Mouse (Mus musculus): ENCODE measurements around the gene Dgki. TPM values are rescaled to one million over a fixed set of nuclear protein-coding genes. Genes with fewer than 3 reads are reported as not detected.

Gene Dgki
- total RNA-seq (2015; ENCODE audit: low replicate concordance) (1.8 TPM in 1 of 2 replicates, not detected in the other), total RNA-seq (2017; ENCODE audit: low replicate concordance) (1.4 TPM in 1 of 2 replicates, not detected in the other)

GRCm38 (mm10) chr6:37299562-37300390, at the start of gene Dgki:
Dgki (minus strand) TSS chr6:37300184.
- ATAC-seq (replicated peaks; ENCODE audit: low FRiP score, poor library complexity, severe bottlenecking) = no peak

DNA sequence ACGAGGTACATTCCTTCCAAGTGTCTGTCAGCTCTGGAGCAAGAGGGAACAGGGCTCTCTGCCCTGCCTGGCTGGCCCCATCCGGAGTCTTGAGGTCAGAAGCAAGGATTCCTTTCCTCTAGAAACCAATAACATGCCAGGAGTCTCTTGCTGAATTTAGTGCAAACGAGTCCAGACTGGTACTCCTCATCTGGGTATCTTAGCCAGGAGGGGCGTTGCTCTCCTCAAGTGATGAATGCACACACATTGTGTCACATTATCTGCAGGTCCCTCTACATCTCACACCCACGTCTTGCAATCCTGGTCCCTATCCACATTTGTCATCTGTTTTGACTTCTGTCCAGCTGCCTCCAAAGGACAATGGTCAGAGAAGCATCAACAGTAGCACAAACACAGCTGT, 47.6 kb upstream of the Dgki start:
- ATAC-seq (replicated peaks; ENCODE audit: low FRiP score, poor library complexity, severe bottlenecking) = no peak

DNA sequence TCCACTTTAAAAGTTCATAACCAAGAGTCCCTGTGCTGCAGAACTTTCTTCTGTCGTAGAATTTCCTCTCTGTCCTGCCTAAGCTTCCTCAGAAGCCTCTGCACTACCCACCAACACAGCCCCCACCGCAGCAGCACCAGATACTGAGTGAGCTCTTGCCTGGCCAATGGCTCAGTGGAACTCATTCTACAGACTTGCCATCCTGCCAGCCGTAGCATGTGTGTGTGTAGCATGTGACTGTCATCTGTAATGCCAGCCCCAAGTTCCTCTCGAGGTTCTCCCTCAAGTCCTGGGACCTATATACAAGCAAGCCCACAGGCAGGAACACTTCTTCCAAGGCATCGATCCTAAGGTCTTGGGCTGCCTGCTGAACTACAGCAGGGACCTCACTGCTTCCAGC, 38.1 kb upstream of the Dgki start:
- ATAC-seq (replicated peaks; ENCODE audit: low FRiP score, poor library complexity, severe bottlenecking) = no peak

GRCm38 (mm10) chr6:37336831-37337260, 36.9 kb upstream of the Dgki start:
- no peak for ATAC-seq (replicated peaks; ENCODE audit: low FRiP score, poor library complexity, severe bottlenecking)

DNA sequence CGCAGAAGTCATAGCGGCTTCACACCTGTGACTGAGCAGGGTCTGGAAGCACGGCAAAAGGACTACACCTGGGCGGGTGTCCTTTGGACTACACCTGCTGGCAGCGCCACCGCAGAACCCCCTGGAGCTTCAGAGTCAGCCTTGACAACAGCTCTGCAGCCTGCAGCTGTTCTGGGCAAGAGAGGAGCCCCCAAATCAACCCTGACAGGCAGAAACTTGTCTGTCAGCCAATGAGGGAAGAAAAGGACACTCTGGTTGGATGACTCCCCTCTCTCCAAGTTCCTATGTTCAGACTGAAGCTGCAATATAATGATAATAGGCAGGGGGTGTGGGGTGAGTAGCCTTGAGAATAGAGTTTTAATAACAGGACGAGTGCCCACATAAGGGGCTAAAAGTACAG, 36.4 kb upstream of the Dgki start:
- no peak for ATAC-seq (replicated peaks; ENCODE audit: low FRiP score, poor library complexity, severe bottlenecking)

DNA sequence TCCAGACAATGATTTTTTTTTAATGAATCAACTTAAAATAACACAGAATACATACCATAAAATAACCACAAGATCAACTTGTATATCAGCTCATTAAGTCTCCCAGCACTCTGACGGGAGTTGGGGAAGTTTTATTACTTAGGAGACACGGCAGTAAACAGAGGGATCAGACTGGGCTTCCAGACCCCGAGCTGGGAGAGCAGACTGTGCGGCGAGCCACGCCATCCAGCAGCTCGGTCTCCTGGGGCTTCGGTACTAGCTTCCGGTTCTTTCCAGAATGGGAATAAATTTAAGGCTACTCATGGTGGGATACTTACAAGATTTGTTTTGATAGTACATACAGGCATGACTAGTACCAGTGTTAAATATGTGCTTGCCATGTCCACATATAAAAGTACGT, 32.9 kb upstream of the Dgki start:
- ATAC-seq (replicated peaks; ENCODE audit: low FRiP score, poor library complexity, severe bottlenecking) = no peak

DNA sequence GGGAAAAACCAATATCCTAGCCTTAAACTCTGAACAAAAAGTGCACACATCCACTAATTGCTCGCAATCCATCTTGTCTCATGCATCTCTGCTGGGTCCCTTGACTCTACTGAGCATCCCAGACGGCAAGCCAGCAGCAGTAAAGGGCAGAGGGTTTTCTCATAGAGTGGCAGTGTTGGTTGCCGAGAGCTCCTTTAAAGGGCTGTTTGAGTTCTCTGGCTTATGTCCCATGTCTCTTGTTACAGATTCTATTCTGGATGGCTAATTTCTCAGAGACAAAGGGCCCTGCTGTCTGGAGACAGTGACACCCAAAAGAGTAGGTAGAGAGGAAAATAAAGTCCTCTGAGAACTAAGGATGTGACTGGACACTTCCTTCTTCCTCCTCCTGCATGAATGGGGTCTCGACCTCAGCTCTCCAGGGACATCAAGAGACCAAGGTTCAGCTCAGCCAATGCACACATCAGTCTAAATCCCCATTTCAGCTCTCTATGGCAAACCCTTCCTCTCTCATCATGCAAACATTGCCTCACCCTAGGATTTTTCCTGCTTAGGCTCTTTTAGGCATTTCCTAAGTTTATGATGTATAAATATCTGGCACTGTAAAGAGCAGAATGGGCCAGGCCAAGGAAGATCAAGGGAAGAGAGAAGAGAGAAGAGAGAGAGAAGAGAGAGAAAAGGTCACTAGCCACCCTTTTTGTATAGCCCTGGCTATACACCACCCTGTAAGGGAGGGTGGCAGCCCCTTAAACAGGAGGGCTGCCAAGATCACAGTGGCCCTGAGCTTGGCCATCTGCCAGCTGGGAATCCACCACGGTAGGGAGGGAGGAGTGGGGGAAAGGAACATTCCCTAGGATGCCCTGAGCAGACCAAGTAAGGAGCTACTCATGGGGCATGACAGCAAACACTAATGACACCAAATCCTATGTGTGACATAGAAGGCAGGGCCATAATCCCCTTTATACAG, 30.2 kb upstream of the Dgki start:
- ATAC-seq (replicated peaks; ENCODE audit: low FRiP score, poor library complexity, severe bottlenecking) = no peak

DNA sequence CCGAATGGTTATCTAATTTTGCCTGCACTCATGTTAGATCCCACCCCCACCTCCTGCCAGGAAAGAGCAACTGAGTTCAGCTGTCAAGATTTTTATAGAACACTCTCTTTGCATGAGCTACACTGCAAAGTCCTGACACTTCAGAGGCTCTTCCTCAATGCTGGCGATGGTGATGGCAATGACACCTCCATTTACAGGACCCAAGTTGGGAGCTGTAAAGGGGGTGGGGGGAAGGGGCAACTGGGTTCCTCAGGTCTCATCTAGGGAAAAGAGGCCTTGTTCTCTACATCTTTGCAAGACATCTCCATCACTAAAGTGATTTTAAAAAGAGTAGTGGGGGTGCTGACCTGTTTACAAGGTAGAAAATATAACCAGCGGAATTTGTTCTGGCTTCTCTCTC, 29.4 kb upstream of the Dgki start:
- no peak for ATAC-seq (replicated peaks; ENCODE audit: low FRiP score, poor library complexity, severe bottlenecking)

DNA sequence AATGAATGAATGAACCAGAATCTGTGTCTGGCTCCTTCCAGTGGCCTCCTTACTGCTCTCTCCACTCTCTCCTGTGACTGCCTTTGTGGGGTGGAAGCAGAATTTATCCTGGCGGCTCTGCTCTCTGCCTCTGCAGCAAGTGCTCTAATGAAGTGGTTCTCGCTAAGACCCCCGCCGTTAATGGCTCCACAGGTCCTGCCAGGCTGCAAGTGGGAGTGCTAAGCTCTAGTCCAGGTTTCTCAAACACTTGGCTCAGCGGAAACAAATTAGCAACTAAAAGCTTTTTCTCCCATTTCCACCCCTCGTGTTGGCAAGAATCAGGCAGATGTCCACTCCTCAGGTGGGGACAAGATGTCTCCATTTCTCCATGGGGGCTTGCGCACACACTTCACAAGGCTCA, 28.7 kb upstream of the Dgki start:
- no peak for ATAC-seq (replicated peaks; ENCODE audit: low FRiP score, poor library complexity, severe bottlenecking)

DNA sequence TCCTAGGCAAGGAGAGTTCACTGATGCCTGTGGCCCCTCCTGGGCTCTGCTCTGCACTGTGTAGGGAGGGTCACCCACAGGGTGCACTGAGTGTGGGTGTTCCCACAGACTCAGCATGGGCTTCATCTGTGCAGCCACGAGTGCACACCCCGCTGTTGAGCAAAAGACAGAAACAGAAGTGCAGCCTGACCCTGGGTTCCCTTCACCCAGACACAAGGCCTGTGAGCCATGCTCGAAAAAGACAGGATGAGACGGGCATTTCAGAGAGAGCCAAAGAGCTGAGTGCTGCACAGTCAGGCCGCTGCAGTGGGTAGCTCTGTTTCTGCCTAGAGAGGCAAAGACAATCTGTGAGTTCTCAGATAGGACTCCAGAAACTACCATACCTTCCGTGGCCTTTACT, 27.5 kb upstream of the Dgki start:
- no peak for ATAC-seq (replicated peaks; ENCODE audit: low FRiP score, poor library complexity, severe bottlenecking)

GRCm38 (mm10) chr6:37326603-37326955, 26.6 kb upstream of the Dgki start:
- ATAC-seq (replicated peaks; ENCODE audit: low FRiP score, poor library complexity, severe bottlenecking) = no peak

GRCm38 (mm10) chr6:37325906-37326602, 26.1 kb upstream of the Dgki start:
- ATAC-seq (replicated peaks; ENCODE audit: low FRiP score, poor library complexity, severe bottlenecking) = no peak

- ATAC-seq (replicated peaks; ENCODE audit: low FRiP score, poor library complexity, severe bottlenecking) = no peak
Measured at GRCm38 (mm10) chr6:37325076-37325475, 25.1 kb upstream of the Dgki start.

DNA sequence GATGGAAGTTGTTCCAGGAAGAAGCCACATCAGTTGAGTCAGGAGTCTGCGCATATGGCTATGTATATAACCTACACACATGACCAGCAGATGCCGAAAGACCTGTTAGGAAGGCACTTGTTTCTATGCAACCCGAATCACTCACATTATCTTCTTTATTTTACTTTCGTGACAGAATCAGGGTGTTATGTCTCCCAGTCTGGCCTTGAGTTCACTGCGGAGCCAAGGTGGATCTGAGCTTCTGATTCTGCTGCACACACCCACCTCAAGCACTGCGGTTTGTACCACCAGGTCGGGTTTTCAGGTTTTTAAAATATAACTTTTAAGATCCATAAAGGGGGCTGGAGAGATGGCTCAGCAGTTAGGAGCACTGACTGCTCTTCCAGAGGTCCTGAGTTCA, 22.7 kb upstream of the Dgki start:
- ATAC-seq (replicated peaks; ENCODE audit: low FRiP score, poor library complexity, severe bottlenecking) = no peak

- ATAC-seq (replicated peaks; ENCODE audit: low FRiP score, poor library complexity, severe bottlenecking) = no peak
Measured at GRCm38 (mm10) chr6:37322088-37322487, 22.1 kb upstream of the Dgki start.

GRCm38 (mm10) chr6:37317904-37318303, 17.9 kb upstream of the Dgki start:
- no peak for ATAC-seq (replicated peaks; ENCODE audit: low FRiP score, poor library complexity, severe bottlenecking)

DNA sequence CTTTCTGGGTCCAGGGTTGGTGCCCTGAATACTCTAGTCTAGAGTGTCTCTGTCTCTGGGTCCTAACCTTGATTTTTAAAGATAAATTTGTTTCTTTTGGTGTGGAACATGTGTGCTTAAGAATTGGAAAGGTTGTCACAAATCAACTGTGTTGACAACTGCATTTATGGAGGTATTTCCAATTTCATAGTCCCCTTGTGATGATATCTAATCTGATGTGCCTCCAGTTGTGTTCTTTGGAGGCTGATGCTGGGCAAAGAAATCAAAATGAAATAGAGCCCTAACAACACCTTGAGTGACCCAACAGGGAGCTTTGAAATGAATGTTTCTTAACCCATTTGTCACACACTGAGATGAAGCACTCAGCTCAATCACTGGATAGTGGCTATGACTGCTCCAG, 15.5 kb upstream of the Dgki start:
- ATAC-seq (replicated peaks; ENCODE audit: low FRiP score, poor library complexity, severe bottlenecking) = no peak

- ATAC-seq (replicated peaks; ENCODE audit: low FRiP score, poor library complexity, severe bottlenecking) = no peak
Measured at GRCm38 (mm10) chr6:37310601-37311000, 10.6 kb upstream of the Dgki start.

DNA sequence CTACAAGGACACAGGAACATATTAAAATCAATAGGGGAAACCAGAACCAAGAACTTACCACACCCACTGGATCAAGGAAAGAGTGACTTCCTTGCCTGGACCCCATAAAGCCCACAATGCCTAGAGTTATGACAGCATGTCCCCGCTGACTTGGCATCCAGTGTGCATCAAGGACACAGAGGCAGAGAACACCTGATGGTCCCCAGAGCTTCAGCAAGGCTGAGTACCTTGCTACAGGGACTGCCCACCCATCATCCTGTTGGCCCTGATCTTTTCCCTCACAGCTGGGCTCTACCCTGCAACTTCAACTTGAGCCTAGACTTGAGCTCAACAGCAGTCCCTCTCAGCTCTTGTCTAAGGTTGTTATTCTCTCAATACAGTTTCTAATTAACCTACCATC, 6.6 kb upstream of the Dgki start:
- no peak for ATAC-seq (replicated peaks; ENCODE audit: low FRiP score, poor library complexity, severe bottlenecking)

GRCm38 (mm10) chr6:37300492-37300891, 508 bp upstream of the Dgki start:
- no peak for ATAC-seq (replicated peaks; ENCODE audit: low FRiP score, poor library complexity, severe bottlenecking)

Measured in erythroid progenitor cell, adult 5-6 weeks (primary cell).